Mouse (Mus musculus): ENCODE results near the gene Fscn3. TPM values are rescaled to one million over a fixed set of nuclear protein-coding genes. Genes with fewer than 3 reads are reported as not detected.

Gene Fscn3
- total and polyA plus RNA-seq, 3 experiments, result not detected

- H3K27ac ChIP-seq (ENCODE audit: insufficient read depth, low read depth), result no peak overlapping the region
- no peak overlapping the region for H3K9ac ChIP-seq (ENCODE audit: insufficient read depth, low read depth)
- no peaks in the 10 kb centered on the region for H3K27me3 ChIP-seq (replicated peaks)
- H3K9me3 ChIP-seq (replicated peaks; ENCODE audit: low read length), result no peaks in the 10 kb centered on the region
- H3K4me3 ChIP-seq (replicated peaks in 1 of 3; ENCODE audit: low read depth in 2 of 3, low read length in 2 of 3, poor library complexity in 1 of 3), result no peak overlapping the region
- peak overlapping the region; percentile 35; the same call in 1 of the 2 replicates for H3K4me2 ChIP-seq (ENCODE audit: insufficient read depth, low read depth, poor library complexity, severe bottlenecking)
- dilution Hi-C loops (cut with MboI; ENCODE audit: extremely low pct_ligation_motif_present, extremely low pct_unique_long_range_greater_than_20kb, low sequenced_read_pairs), result no loop called here
- peaks cover 8 to 23% of the 10 kb centered on the region in 2 experiments for H3K36me3 ChIP-seq (replicated peaks in 1 of 2; ENCODE audit: control insufficient read depth in 1 of 2, insufficient read depth in 1 of 2, low read length in 1 of 2)
- TF ChIP-seq PAX5 (IDR thresholded peaks at IDR 0.05; ENCODE audit: low read length) (no peak), ZMIZ1 (IDR thresholded peaks at IDR 0.05; ENCODE audit: low read depth, low read length) (no peak), MYC (IDR thresholded peaks at IDR 0.05; ENCODE audit: low read depth, low read length) (no peak), IRF4 (IDR thresholded peaks at IDR 0.05; ENCODE audit: low read depth, low read length) (0 out of 2 replicates have a peak, but pooled peaks have one; percentile 12), EP300 (IDR thresholded peaks at IDR 0.05; ENCODE audit: low read length) (peak; percentile 23; the same call in 1 of the 2 replicates), CHD2 (IDR thresholded peaks at IDR 0.05; ENCODE audit: low read length) (no peak), RAD21 (IDR thresholded peaks at IDR 0.05; ENCODE audit: low read depth, low read length) (no peak), POLR2AphosphoS2 (IDR thresholded peaks at IDR 0.05; ENCODE audit: low read depth, low read length) (no peak), MAFK (IDR thresholded peaks at IDR 0.05; ENCODE audit: insufficient replicate concordance, low read length) (peak; percentile 81), HCFC1 (IDR thresholded peaks at IDR 0.05; ENCODE audit: low read depth, low read length) (no peak), ZC3H11A (IDR thresholded peaks at IDR 0.05; ENCODE audit: low read depth, low read length) (no peak), CTCF (conservative IDR thresholded peaks at IDR 0.05 in 1 of 2, IDR thresholded peaks at IDR 0.05 in 1 of 2; ENCODE audit: low read depth in 2 of 2, low read length in 2 of 2) (no peak), NRF1 (IDR thresholded peaks at IDR 0.05; ENCODE audit: low read depth, low read length) (no peak), GABPA (IDR thresholded peaks at IDR 0.05; ENCODE audit: insufficient replicate concordance, low read depth, low read length) (no peak), E2F4 (IDR thresholded peaks at IDR 0.05; ENCODE audit: insufficient replicate concordance, low read depth, low read length) (no peak), TBP (conservative IDR thresholded peaks at IDR 0.05; ENCODE audit: low read depth, low read length) (no peak), MEF2A (IDR thresholded peaks at IDR 0.05; ENCODE audit: borderline replicate concordance, low read depth, low read length) (no peak), KAT2A (IDR thresholded peaks at IDR 0.05; ENCODE audit: insufficient replicate concordance, low read length) (no peak), USF1 (IDR thresholded peaks at IDR 0.05; ENCODE audit: low read depth, low read length) (no peak)
- in situ Hi-C loops (cut with MboI; ENCODE audit: low pct_ligation_motif_present, low pct_unique_long_range_greater_than_20kb, low sequenced_read_pairs), result no loop called here
- no peaks in the 10 kb centered on the region for H3K79me2 ChIP-seq (replicated peaks; ENCODE audit: control insufficient read depth, extremely low read depth, insufficient read depth, poor library complexity, severe bottlenecking)
- peaks cover 0 to 7% of the 10 kb centered on the region in 2 experiments; a peak in 2 of 4 replicates for H3K4me1 ChIP-seq (ENCODE audit: control insufficient read depth in 1 of 2, insufficient read depth in 2 of 2)
- no peak for DNase-seq (ENCODE audit: extremely low read depth)
Observed at GRCm38 (mm10) chr6:28430795-28431537, 3.4 kb downstream of the Fscn3 start.

DNA sequence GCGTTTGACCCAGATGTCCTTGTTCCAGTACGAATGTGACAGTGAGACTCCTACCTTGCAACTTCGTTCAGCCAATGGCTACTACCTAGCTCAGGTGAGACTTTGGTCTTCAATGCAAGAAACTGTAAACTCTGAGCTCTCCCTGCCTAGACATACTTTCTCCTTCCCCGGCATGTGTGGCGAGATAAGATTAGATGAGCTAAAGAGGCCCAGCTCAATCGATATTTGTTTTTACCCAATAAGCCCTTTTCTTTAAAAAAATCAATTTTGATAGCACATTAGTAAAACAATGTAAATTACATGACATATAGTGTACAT lies 3.9 kb downstream of the Fscn3 start:
- Histone ChIP-seq H3K27ac (ENCODE audit: insufficient read depth, low read depth) (no peak overlapping the region), H3K9me3 (replicated peaks; ENCODE audit: low read length) (no peaks in the 10 kb centered on the region), H3K4me1 (ENCODE audit: control insufficient read depth in 1 of 2, insufficient read depth in 2 of 2) (peaks cover 0 to 7% of the 10 kb centered on the region in 2 experiments; a peak in 2 of 4 replicates), H3K36me3 (replicated peaks in 1 of 2; ENCODE audit: control insufficient read depth in 1 of 2, insufficient read depth in 1 of 2, low read length in 1 of 2) (peaks cover 5 to 17% of the 10 kb centered on the region in 2 experiments), H3K79me2 (replicated peaks; ENCODE audit: control insufficient read depth, extremely low read depth, insufficient read depth, poor library complexity, severe bottlenecking) (no peaks in the 10 kb centered on the region), H3K9ac (ENCODE audit: insufficient read depth, low read depth) (no peak overlapping the region), H3K27me3 (replicated peaks) (no peaks in the 10 kb centered on the region), H3K4me3 (replicated peaks in 1 of 3; ENCODE audit: low read depth in 2 of 3, low read length in 2 of 3, poor library complexity in 1 of 3) (no peak overlapping the region), H3K4me2 (ENCODE audit: insufficient read depth, low read depth, poor library complexity, severe bottlenecking) (0 out of 2 replicates have a peak overlapping the region, but pooled peaks have one; percentile 35)
- no peak for DNase-seq (ENCODE audit: extremely low read depth)
- dilution Hi-C loops (cut with MboI; ENCODE audit: extremely low pct_ligation_motif_present, extremely low pct_unique_long_range_greater_than_20kb, low sequenced_read_pairs), result no loop called here
- in situ Hi-C loops (cut with MboI; ENCODE audit: low pct_ligation_motif_present, low pct_unique_long_range_greater_than_20kb, low sequenced_read_pairs), result no loop called here
- TF ChIP-seq HCFC1 (IDR thresholded peaks at IDR 0.05; ENCODE audit: low read depth, low read length) (no peak), GABPA (IDR thresholded peaks at IDR 0.05; ENCODE audit: insufficient replicate concordance, low read depth, low read length) (no peak), ETS1 (conservative IDR thresholded peaks at IDR 0.05; ENCODE audit: low read depth, low read length) (no peak), IRF4 (IDR thresholded peaks at IDR 0.05; ENCODE audit: low read depth, low read length) (no peak)

All from CH12.LX (cell line).